Mouse (Mus musculus) heart, adult 8-10 months (tissue): ENCODE data around the gene Mybbp1a. TPM values are rescaled to one million over a fixed set of nuclear protein-coding genes. Genes with fewer than 3 reads are reported as not detected.

ENCODE experiments used
- total RNA-seq, 4 experiments: library from RNA; stranded (reverse); gene quantifications; 2 replicates each; pipeline ENCODE4 v1.2.4; 2022

The Mybbp1a gene
- total RNA-seq, 4 experiments from 2014 or later, result 42.4 to 49.4 (median 45.9) TPM

Other genes starting within 250 kb of the Mybbp1a start
- gene Gm43951, start 234.5 kb upstream of the Mybbp1a start, total RNA-seq, result under 1 TPM; 0.11 to 0.53 (median 0.24) TPM
- 1 to 10 TPM; 2.5 to 3.9 (median 2.9) TPM for gene 4933427D14Rik, start 233.9 kb upstream of the Mybbp1a start, total RNA-seq
- 10 to 100 TPM; 33.8 to 49.9 (median 41.5) TPM for gene Txndc17, start 233.8 kb upstream of the Mybbp1a start, total RNA-seq
- 10 to 100 TPM in 1 of 4 experiments, 1 to 10 TPM in 3; 8.8 to 11.5 (median 9.6) TPM for gene Med31, start 225.8 kb upstream of the Mybbp1a start, total RNA-seq
- not detected for gene Slc13a5, start 174.1 kb upstream of the Mybbp1a start, total RNA-seq
- gene Xaf1, start 139.7 kb upstream of the Mybbp1a start, total RNA-seq, result 10 to 100 TPM in 1 of 4 experiments, 1 to 10 TPM in 3; 9.1 to 11.5 (median 9.2) TPM
- gene Fbxo39, start 126.9 kb upstream of the Mybbp1a start, total RNA-seq, result not detected
- under 1 TPM in 1 of 4 experiments, not detected in 3; 0.28 TPM for gene Tekt1, start 78.9 kb upstream of the Mybbp1a start, total RNA-seq
- 10 to 100 TPM; 13.6 to 18.9 (median 16.5) TPM for gene Smtnl2, start 29.6 kb upstream of the Mybbp1a start, total RNA-seq
- under 1 TPM in 2 of 4 experiments, not detected in 2; 0.32 to 0.44 TPM for gene Ggt6, start 5.8 kb upstream of the Mybbp1a start, total RNA-seq
- gene Spns2, start 48.5 kb downstream of the Mybbp1a start, total RNA-seq, result 10 to 100 TPM in 1 of 4 experiments, 1 to 10 TPM in 3; 7.4 to 10.2 (median 7.9) TPM
- gene Spns3, start 109.2 kb downstream of the Mybbp1a start, total RNA-seq, result under 1 TPM in 1 of 4 experiments, not detected in 3; 0.14 TPM
- gene Ube2g1, start 165.9 kb downstream of the Mybbp1a start, total RNA-seq, result 10 to 100 TPM; 52.5 to 66.4 (median 60.5) TPM
- gene Ankfy1, start 248.7 kb downstream of the Mybbp1a start, total RNA-seq, result 10 to 100 TPM; 13.8 to 14.8 (median 14.3) TPM